Mouse (Mus musculus) midbrain, embryonic 14.5 days (tissue): Measurements from ENCODE around the gene Nop2. TPM values are rescaled to one million over a fixed set of nuclear protein-coding genes. Genes with fewer than 3 reads are reported as not detected.
A peak's percentile ranks its signal among the peaks of the same experiment; 100 is the strongest.

Source experiments
- ATAC-seq: fragments of 200-750 bp; cut with Nextera tagmentation; 2 replicates; pipeline ENCODE4 v1.8.0; 2017; ENCODE audit warnings: moderate number of reproducible peaks, moderate library complexity; ENCODE audit not compliant: low FRiP score, low TSS enrichment
- DNase-seq: peaks from one replicate; pipeline ENCODE4 v3.0.0-alpha.2; 2015
- H3K27ac ChIP-seq: fragments of 300-500 bp; sonication (generic); replicated peaks from 2 replicates; pipeline ENCODE4 v1.5.1; 2014; ENCODE audit warnings: mild to moderate bottlenecking, low read depth, low read length, moderate library complexity
- H3K27me3 ChIP-seq: fragments of 300-500 bp; sonication (generic); 2 replicates; pipeline ENCODE4 v1.6.1; 2014; ENCODE audit warnings: low read length, control low read depth, mixed read lengths; ENCODE audit not compliant: control insufficient read depth, insufficient read depth
- H3K36me3 ChIP-seq: fragments of 300-500 bp; sonication (generic); 2 replicates; pipeline ENCODE4 v1.6.1; 2014; ENCODE audit warnings: low read length, control low read depth; ENCODE audit not compliant: control insufficient read depth, insufficient read depth
- H3K4me1 ChIP-seq: fragments of 300-500 bp; sonication (generic); 2 replicates; pipeline ENCODE4 v1.6.1; 2014; ENCODE audit warnings: mild to moderate bottlenecking, antibody characterized with exemption, low read length, control low read depth; ENCODE audit not compliant: control insufficient read depth, insufficient read depth
- H3K4me2 ChIP-seq: fragments of 300-500 bp; sonication (generic); 2 replicates; pipeline ENCODE4 v1.6.1; 2014; ENCODE audit warnings: mild to moderate bottlenecking, low read length, moderate library complexity
- H3K4me3 ChIP-seq: fragments of 300-500 bp; sonication (generic); replicated peaks from 2 replicates; pipeline ENCODE4 v1.5.1; 2014; ENCODE audit warnings: low read depth, low read length
- H3K9ac ChIP-seq: fragments of 300-500 bp; sonication (generic); replicated peaks from 2 replicates; pipeline ENCODE4 v1.6.1; 2014; ENCODE audit warnings: mild to moderate bottlenecking, low read length, moderate library complexity
- H3K9me3 ChIP-seq: fragments of 300-500 bp; sonication (generic); 2 replicates; pipeline ENCODE4 v1.6.1; 2016; ENCODE audit warnings: low read length, control low read depth, mixed read lengths; ENCODE audit not compliant: control insufficient read depth
- WGBS: fragments of 180-500 bp; shearing (Covaris S2); extraction: QIAGEN DNeasy Blood & Tissue Kit; methylation state at CpG from one replicate; pipeline ENCODE4 v1.1.7; 2014; 5-methylcytosine and 5-hydroxymethylcytosine counted together
- polyA plus RNA-seq: library from polyadenylated mRNA; unstranded; fragments of >200 nt; fragmentation: Nextera tagmentation; extraction: Ambion mirVana; gene quantifications from 2 replicates; pipeline ENCODE4 v1.2.1, GENCODE M21; 2014

The Nop2 gene
- polyA plus RNA-seq, 1 experiment from 2014 or later: 46.3 TPM

GRCm38 (mm10) chr6:125129710-125130402 lies 1.9 kb upstream of the Nop2 start:
- Histone ChIP-seq H3K4me1 (peaks cover 7% of the 10 kb centered on the region), H3K27ac (no peak overlapping the region), H3K9ac (no peak overlapping the region), H3K4me3 (no peak overlapping the region), H3K4me2 (no peak overlapping the region), H3K27me3 (no peaks in the 10 kb centered on the region), H3K9me3 (no peaks in the 10 kb centered on the region), H3K36me3 (peaks cover 76% of the 10 kb centered on the region)
- DNase-seq (no peak), ATAC-seq (no peak)
- 88% methylated on average over 20 of the region's 20 CpGs for WGBS

GRCm38 (mm10) chr6:125132470-125132869 lies 761 bp downstream of the Nop2 start:
- H3K36me3 ChIP-seq: peaks cover 73% of the 10 kb centered on the region
- peak overlapping the region; percentile 79 for H3K9ac ChIP-seq
- H3K4me1 ChIP-seq: peaks cover 7% of the 10 kb centered on the region
- no peak for DNase-seq
- H3K27me3 ChIP-seq: no peaks in the 10 kb centered on the region
- no peak for ATAC-seq
- H3K27ac ChIP-seq: no peak overlapping the region
- peak overlapping the region; percentile 88 for H3K4me3 ChIP-seq
- no peaks in the 10 kb centered on the region for H3K9me3 ChIP-seq
- 11% methylated on average over 11 of the region's 11 CpGs for WGBS
- peak overlapping the region; percentile 92 for H3K4me2 ChIP-seq

- no peak overlapping the region for H3K9ac ChIP-seq
- no peaks in the 10 kb centered on the region for H3K27me3 ChIP-seq
- WGBS: 87% methylated on average over 19 of the region's 19 CpGs
- peaks cover 85% of the 10 kb centered on the region for H3K36me3 ChIP-seq
- DNase-seq (peak; percentile 57), ATAC-seq (no peak)
- peaks cover 6% of the 10 kb centered on the region for H3K4me1 ChIP-seq
- no peak overlapping the region for H3K4me2 ChIP-seq
- H3K27ac ChIP-seq: no peak overlapping the region
- no peaks in the 10 kb centered on the region for H3K9me3 ChIP-seq
- H3K4me3 ChIP-seq: no peak overlapping the region
These were observed 5.4 kb downstream of the Nop2 start for GRCm38 (mm10) chr6:125137002-125137671.

GRCm38 (mm10) chr6:125139747-125140146 lies 8.0 kb downstream of the Nop2 start:
- Histone ChIP-seq H3K4me1 (0 out of 2 replicates have a peak, but pooled peaks cover 1% of the 10 kb centered on the region), H3K9ac (no peak overlapping the region), H3K9me3 (no peaks in the 10 kb centered on the region), H3K27ac (no peak overlapping the region), H3K4me3 (no peak overlapping the region), H3K27me3 (no peaks in the 10 kb centered on the region), H3K36me3 (peaks cover 82% of the 10 kb centered on the region), H3K4me2 (no peak overlapping the region)
- ATAC-seq: no peak
- 91% methylated on average over 7 of the region's 7 CpGs for WGBS
- no peak for DNase-seq

- Histone ChIP-seq H3K27me3 (no peaks in the 10 kb centered on the region), H3K9me3 (no peaks in the 10 kb centered on the region), H3K36me3 (peaks cover 58% of the 10 kb centered on the region), H3K4me2 (no peak overlapping the region), H3K4me1 (peaks cover 21% of the 10 kb centered on the region), H3K27ac (no peak overlapping the region), H3K4me3 (no peak overlapping the region), H3K9ac (no peak overlapping the region)
- no peak for ATAC-seq
- DNase-seq: no peak
- 92% methylated on average over 8 of the region's 8 CpGs for WGBS
These were observed 10.7 kb downstream of the Nop2 start for GRCm38 (mm10) chr6:125142436-125142835.

GRCm38 (mm10) chr6:125143128-125143527 lies 11.4 kb downstream of the Nop2 start:
- Histone ChIP-seq H3K27ac (no peak overlapping the region), H3K36me3 (peaks cover 53% of the 10 kb centered on the region), H3K9ac (no peak overlapping the region), H3K9me3 (no peaks in the 10 kb centered on the region), H3K27me3 (no peaks in the 10 kb centered on the region), H3K4me1 (peaks cover 27% of the 10 kb centered on the region), H3K4me3 (no peak overlapping the region), H3K4me2 (no peak overlapping the region)
- DNase-seq (no peak), ATAC-seq (no peak)
- 79% methylated on average over 3 of the region's 3 CpGs for WGBS

GRCm38 (mm10) chr6:125143904-125144303 lies 12.2 kb downstream of the Nop2 start:
- no peaks in the 10 kb centered on the region for H3K27me3 ChIP-seq
- no peak overlapping the region for H3K9ac ChIP-seq
- H3K9me3 ChIP-seq: no peaks in the 10 kb centered on the region
- ATAC-seq (no peak), DNase-seq (no peak)
- H3K4me2 ChIP-seq: no peak overlapping the region
- no peak overlapping the region for H3K27ac ChIP-seq
- H3K36me3 ChIP-seq: peaks cover 46% of the 10 kb centered on the region
- peaks cover 33% of the 10 kb centered on the region for H3K4me1 ChIP-seq
- 90% methylated on average over 9 of the region's 9 CpGs for WGBS
- H3K4me3 ChIP-seq: no peak overlapping the region

- H3K4me3 ChIP-seq: peak within 1 kb of the TSS; percentile 74
- WGBS: 0% methylated on average over 16 of the region's 16 CpGs
These were observed 13.3 kb downstream of the Nop2 start, which contains the start of gene Iffo1 for GRCm38 (mm10) chr6:125145001-125145400. Iffo1 (plus strand) TSS chr6:125145241.

More at GRCm38 (mm10) chr6:125145001-125145400, 13.3 kb downstream of the Nop2 start, which contains the start of gene Iffo1:
- H3K4me2 ChIP-seq: peak within 1 kb of the TSS; percentile 94
- no peaks in the 10 kb centered on the region for H3K9me3 ChIP-seq
- DNase-seq (peak; percentile 93), ATAC-seq (peak; percentile 94)
- peaks cover 33% of the 10 kb centered on the region for H3K4me1 ChIP-seq
- H3K36me3 ChIP-seq: peaks cover 38% of the 10 kb centered on the region
- H3K9ac ChIP-seq: peak within 1 kb of the TSS; percentile 78
- peak within 1 kb of the TSS; percentile 92 for H3K27ac ChIP-seq
- no peaks in the 10 kb centered on the region for H3K27me3 ChIP-seq
